Mouse (Mus musculus) embryonic facial prominence, embryonic 10.5 days (tissue): Measurements from ENCODE around the gene Zkscan1. TPM values are rescaled to one million over a fixed set of nuclear protein-coding genes. Genes with fewer than 3 reads are reported as not detected.
"Not testable (repeated sequence)": the region's sequence is repeated elsewhere in the genome, so short reads cannot be mapped to it uniquely, and the experiment has no call there.

Source experiments
- DNase-seq: peaks from one replicate; pipeline ENCODE4 v3.0.0-alpha.2; 2017; ENCODE audit warnings: low spot score
- H3K27ac ChIP-seq: fragments of 300-500 bp; sonication (generic); replicated peaks from 2 replicates; pipeline ENCODE4 v1.5.1; 2016; ENCODE audit warnings: mild to moderate bottlenecking
- H3K27me3 ChIP-seq: fragments of 300-500 bp; sonication (generic); replicated peaks from 2 replicates; pipeline ENCODE4 v1.6.1; 2016; ENCODE audit warnings: low read depth, mild to moderate bottlenecking; ENCODE audit not compliant: poor library complexity, severe bottlenecking
- H3K36me3 ChIP-seq: fragments of 300-500 bp; sonication (generic); replicated peaks from 2 replicates; pipeline ENCODE4 v1.6.1; 2016; ENCODE audit warnings: mild to moderate bottlenecking, moderate library complexity
- H3K4me1 ChIP-seq: fragments of 300-500 bp; sonication (generic); 2 replicates; pipeline ENCODE4 v1.6.1; 2016
- H3K4me3 ChIP-seq: fragments of 300-500 bp; sonication (generic); 2 replicates; pipeline ENCODE4 v1.5.1; 2016; ENCODE audit warnings: mild to moderate bottlenecking, moderate library complexity
- H3K9me3 ChIP-seq: fragments of 300-500 bp; sonication (generic); 2 replicates; pipeline ENCODE4 v1.6.1; 2016; ENCODE audit warnings: mild to moderate bottlenecking
- WGBS: fragments of 180-500 bp; shearing (Covaris S2); methylation state at CpG from one replicate; pipeline ENCODE4 v1.1.7; 2016; 5-methylcytosine and 5-hydroxymethylcytosine counted together
- polyA plus RNA-seq: library from polyadenylated mRNA; unstranded; fragments of >200 nt; fragmentation: Nextera tagmentation; extraction: Ambion mirVana; gene quantifications from 2 replicates; pipeline ENCODE4 v1.2.1, GENCODE M21; 2016

Zkscan1 gene
- polyA plus RNA-seq, 1 experiment from 2014 or later = 30.0 TPM

DNA sequence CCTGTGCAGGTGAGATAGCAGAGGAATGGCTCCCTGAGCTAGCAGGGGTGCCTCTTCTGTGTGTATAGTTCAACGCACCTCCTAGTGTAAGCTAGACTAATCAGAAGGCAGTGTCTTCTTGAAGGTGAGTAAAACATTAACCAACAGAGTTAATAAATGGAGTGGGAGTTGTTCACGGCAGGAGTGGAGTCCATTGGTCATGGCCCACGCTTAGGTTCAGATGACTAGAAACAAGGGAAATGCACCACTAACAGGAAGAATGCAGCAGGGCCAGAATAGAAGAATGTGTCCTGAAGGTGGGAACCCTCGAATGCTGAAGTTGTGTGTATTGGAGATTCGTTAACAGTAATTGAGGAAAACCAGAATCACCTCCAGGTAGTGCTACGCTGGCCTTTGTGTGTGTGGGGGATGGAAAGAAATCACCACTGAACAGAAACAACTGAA lies 4.2 kb downstream of the Zkscan1 start:
- no peak for DNase-seq
- Histone ChIP-seq H3K27me3 (no peaks in the 10 kb centered on the region), H3K27ac (no peak overlapping the region), H3K4me3 (no peak overlapping the region), H3K36me3 (peaks cover 57% of the 10 kb centered on the region), H3K9me3 (no peaks in the 10 kb centered on the region), H3K4me1 (peaks cover 11% of the 10 kb centered on the region)
- 93% methylated on average over 6 of the region's 6 CpGs for WGBS

DNA sequence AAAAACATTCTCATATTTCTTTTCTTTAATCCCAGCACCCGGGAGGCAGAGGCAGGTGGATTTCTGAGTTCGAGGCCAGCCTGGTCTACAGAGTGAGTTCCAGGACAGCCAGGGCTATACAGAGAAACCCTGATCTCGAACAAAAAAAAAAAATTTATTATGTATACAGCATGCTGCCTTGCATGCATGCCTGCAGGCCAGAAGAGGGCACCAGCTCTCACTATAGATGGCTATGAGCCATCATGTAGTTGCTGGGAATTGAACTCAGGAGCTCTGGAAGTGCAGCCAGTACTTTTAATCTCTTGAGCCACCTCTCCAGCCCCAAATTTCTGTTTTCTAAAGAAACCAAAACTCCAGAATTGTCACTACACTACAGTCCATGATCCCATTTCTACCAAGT lies 5.4 kb downstream of the Zkscan1 start:
- no peak for DNase-seq
- H3K27me3 ChIP-seq = no peaks in the 10 kb centered on the region
- H3K36me3 ChIP-seq = peaks cover 68% of the 10 kb centered on the region
- no peak overlapping the region for H3K27ac ChIP-seq
- no peak overlapping the region for H3K4me3 ChIP-seq
- H3K9me3 ChIP-seq = no peaks in the 10 kb centered on the region
- peaks cover 11% of the 10 kb centered on the region for H3K4me1 ChIP-seq
- 88% methylated on average over 3 of the region's 3 CpGs for WGBS

- H3K36me3 ChIP-seq = peaks cover 73% of the 10 kb centered on the region
- H3K4me1 ChIP-seq = peaks cover 11% of the 10 kb centered on the region
- 92% methylated on average over 5 of the region's 5 CpGs for WGBS
- H3K9me3 ChIP-seq = no peaks in the 10 kb centered on the region
- no peaks in the 10 kb centered on the region for H3K27me3 ChIP-seq
- no peak for DNase-seq
- no peak overlapping the region for H3K27ac ChIP-seq
- H3K4me3 ChIP-seq = no peak overlapping the region
These were observed 5.9 kb downstream of the Zkscan1 start for GRCm38 (mm10) chr5:138090737-138091136.

- no peaks in the 10 kb centered on the region for H3K9me3 ChIP-seq
- WGBS = 98% methylated on average over 4 of the region's 4 CpGs
- no peak for DNase-seq
- H3K36me3 ChIP-seq = peaks cover 86% of the 10 kb centered on the region
- no peak overlapping the region for H3K4me3 ChIP-seq
- H3K4me1 ChIP-seq = no peaks in the 10 kb centered on the region
- H3K27me3 ChIP-seq = no peaks in the 10 kb centered on the region
- H3K27ac ChIP-seq = no peak overlapping the region
These were observed 7.9 kb downstream of the Zkscan1 start for GRCm38 (mm10) chr5:138092771-138093170.

- no peak overlapping the region for H3K4me3 ChIP-seq
- H3K4me1 ChIP-seq = no peaks in the 10 kb centered on the region
- peaks cover 86% of the 10 kb centered on the region for H3K36me3 ChIP-seq
- no peak overlapping the region for H3K27ac ChIP-seq
- WGBS = 93% methylated on average over 6 of the region's 6 CpGs
- H3K27me3 ChIP-seq = no peaks in the 10 kb centered on the region
- no peaks in the 10 kb centered on the region for H3K9me3 ChIP-seq
- DNase-seq = no peak
These were observed 9.6 kb downstream of the Zkscan1 start for GRCm38 (mm10) chr5:138094474-138094873.

GRCm38 (mm10) chr5:138104976-138105375 lies 20.1 kb downstream of the Zkscan1 start:
- H3K4me1 ChIP-seq = no peaks in the 10 kb centered on the region
- no peaks in the 10 kb centered on the region for H3K27me3 ChIP-seq
- WGBS = 88% methylated on average over 2 of the region's 2 CpGs
- H3K36me3 ChIP-seq = peaks cover 60% of the 10 kb centered on the region
- DNase-seq = no peak
- no peaks in the 10 kb centered on the region for H3K9me3 ChIP-seq
- H3K27ac ChIP-seq = no peak overlapping the region
- no peak overlapping the region for H3K4me3 ChIP-seq

DNA sequence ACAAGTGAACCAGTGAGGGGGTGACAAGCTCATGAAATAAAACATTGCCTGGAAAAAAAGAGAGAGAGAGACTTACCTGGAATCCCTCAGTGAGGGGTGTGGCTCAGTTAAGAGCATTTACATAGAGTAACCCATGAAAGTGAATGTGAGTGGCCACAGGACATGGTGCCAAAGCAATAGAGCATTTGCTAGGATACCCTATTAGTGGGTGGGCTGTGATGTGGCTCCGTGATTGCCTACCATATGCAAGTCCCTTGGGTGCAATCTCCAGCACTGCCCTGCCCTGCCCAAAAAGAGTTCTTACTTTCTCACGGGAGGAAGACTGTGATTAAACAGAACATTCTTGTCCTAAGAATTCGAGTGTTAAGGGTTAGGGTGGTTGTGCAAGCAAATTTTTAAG lies 22.2 kb downstream of the Zkscan1 start:
- Histone ChIP-seq H3K36me3 (peaks cover 39% of the 10 kb centered on the region), H3K4me3 (no peak overlapping the region), H3K4me1 (no peaks in the 10 kb centered on the region), H3K9me3 (no peaks in the 10 kb centered on the region), H3K27ac (no peak overlapping the region), H3K27me3 (no peaks in the 10 kb centered on the region)
- DNase-seq = no peak
- whole genome bisulfite sequencing = 70% methylated on average over 3 of the region's 3 CpGs

DNA sequence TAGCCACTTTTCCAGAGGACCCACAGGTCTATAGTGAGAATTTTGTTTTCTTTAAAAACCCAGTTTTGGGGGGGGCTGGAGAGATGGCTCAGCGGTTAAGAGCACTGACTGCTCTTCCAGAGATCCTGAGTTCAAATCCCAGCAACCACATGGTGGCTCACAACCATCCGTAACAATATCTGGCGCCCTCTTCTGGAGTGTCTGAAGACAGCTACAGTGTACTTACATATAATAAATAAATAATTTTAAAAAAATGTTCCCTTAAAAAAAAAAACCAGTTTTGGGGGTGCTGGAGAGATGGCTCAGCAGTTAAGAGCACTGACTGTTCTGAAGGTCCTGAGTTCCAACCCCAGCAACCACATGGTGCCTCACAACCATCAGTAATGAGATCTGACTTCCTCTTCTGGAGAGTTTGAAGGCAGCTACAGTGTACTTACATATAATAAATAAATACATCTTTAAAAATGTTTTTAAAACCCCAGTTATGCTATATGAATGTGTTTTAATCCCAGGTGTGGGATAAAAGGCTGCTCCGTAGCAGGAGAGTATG lies 25.0 kb downstream of the Zkscan1 start:
- not testable (repeated sequence) for H3K27me3 ChIP-seq, H3K4me3 ChIP-seq, DNase-seq, H3K4me1 ChIP-seq, H3K27ac ChIP-seq, H3K9me3 ChIP-seq
- 62% methylated on average over 4 of the region's 4 CpGs for WGBS
- H3K36me3 ChIP-seq = peaks cover 11% of the 10 kb centered on the region

- DNase-seq = peak; percentile 94
- Histone ChIP-seq H3K27me3 (no peaks in the 10 kb centered on the region), H3K36me3 (peaks cover 30% of the 10 kb centered on the region), H3K27ac (peak within 1 kb of the TSS; percentile 95), H3K9me3 (no peaks in the 10 kb centered on the region), H3K4me3 (peak within 1 kb of the TSS; percentile 78), H3K4me1 (peaks cover 13% of the 10 kb centered on the region)
- 7% methylated on average over 38 of the region's 38 CpGs for WGBS
These were observed 31.6 kb downstream of the Zkscan1 start, which contains the start of gene Zscan21 for GRCm38 (mm10) chr5:138116255-138117198. Gene Zscan21, plus strand, starts transcription at chr5:138116903.

GRCm38 (mm10) chr5:138117199-138118015 lies 32.5 kb downstream of the Zkscan1 start:
- Histone ChIP-seq H3K9me3 (no peaks in the 10 kb centered on the region), H3K4me3 (peak overlapping the region; percentile 78), H3K27me3 (no peaks in the 10 kb centered on the region), H3K27ac (peak overlapping the region; percentile 95), H3K4me1 (peaks cover 13% of the 10 kb centered on the region), H3K36me3 (peaks cover 36% of the 10 kb centered on the region)
- 11% methylated on average over 16 of the region's 16 CpGs for WGBS
- peak; percentile 16 for DNase-seq

GRCm38 (mm10) chr5:138118041-138118440 lies 33.2 kb downstream of the Zkscan1 start:
- Histone ChIP-seq H3K27me3 (no peaks in the 10 kb centered on the region), H3K36me3 (peaks cover 42% of the 10 kb centered on the region), H3K4me1 (peaks cover 13% of the 10 kb centered on the region), H3K9me3 (no peaks in the 10 kb centered on the region), H3K4me3 (peak overlapping the region; percentile 78), H3K27ac (peak overlapping the region; percentile 95)
- no peak for DNase-seq
- 82% methylated on average over 3 of the region's 3 CpGs for WGBS

GRCm38 (mm10) chr5:138132425-138133064 lies 47.7 kb downstream of the Zkscan1 start:
- peaks cover 85% of the 10 kb centered on the region for H3K36me3 ChIP-seq
- no peaks in the 10 kb centered on the region for H3K9me3 ChIP-seq
- DNase-seq = no peak
- no peak overlapping the region for H3K4me3 ChIP-seq
- H3K27ac ChIP-seq = no peak overlapping the region
- H3K27me3 ChIP-seq = no peaks in the 10 kb centered on the region
- no peaks in the 10 kb centered on the region for H3K4me1 ChIP-seq
- 94% methylated on average over 5 of the region's 5 CpGs for WGBS
